Mouse (Mus musculus) heart, postnatal 0 days (tissue): ENCODE results near the gene Gm26741. TPM values are rescaled to one million over a fixed set of nuclear protein-coding genes. Genes with fewer than 3 reads are reported as not detected.
A peak's percentile ranks its signal among the peaks of the same experiment; 100 is the strongest.

ENCODE experiments used
- ATAC-seq: fragments of 200-750 bp; cut with Nextera tagmentation; 2 replicates; pipeline ENCODE4 v1.8.0; 2017; ENCODE audit warnings: low read depth, moderate number of reproducible peaks, moderate library complexity; ENCODE audit not compliant: insufficient read depth
- DNase-seq: peaks from one replicate; pipeline ENCODE4 v3.0.0-alpha.2; 2016; ENCODE audit warnings: low spot score
- H3K27ac ChIP-seq: fragments of 300-500 bp; sonication (generic); 2 replicates; pipeline ENCODE4 v1.5.1; 2014; ENCODE audit warnings: low read depth, mild to moderate bottlenecking
- H3K27me3 ChIP-seq: fragments of 300-500 bp; sonication (generic); 2 replicates; pipeline ENCODE4 v1.6.1; 2014; ENCODE audit warnings: low read length, mixed read lengths; ENCODE audit not compliant: control insufficient read depth, insufficient read depth
- H3K36me3 ChIP-seq: fragments of 300-500 bp; sonication (generic); replicated peaks from 2 replicates; pipeline ENCODE4 v1.6.1; 2014; ENCODE audit warnings: low read length, mixed read lengths; ENCODE audit not compliant: control insufficient read depth, insufficient read depth
- H3K4me1 ChIP-seq: fragments of 300-500 bp; sonication (generic); 2 replicates; pipeline ENCODE4 v1.6.1; 2014; ENCODE audit warnings: antibody characterized with exemption; ENCODE audit not compliant: control insufficient read depth, insufficient read depth
- H3K4me2 ChIP-seq: fragments of 300-500 bp; sonication (generic); 2 replicates; pipeline ENCODE4 v1.6.1; 2014; ENCODE audit warnings: low read depth, mild to moderate bottlenecking, low read length, moderate library complexity
- H3K4me3 ChIP-seq: fragments of 300-500 bp; sonication (generic); 2 replicates; pipeline ENCODE4 v1.5.1; 2014; ENCODE audit warnings: low read depth, low read length
- H3K9ac ChIP-seq: fragments of 300-500 bp; sonication (generic); replicated peaks from 2 replicates; pipeline ENCODE4 v1.6.1; 2014; ENCODE audit warnings: low read depth, low read length, mixed read lengths
- H3K9me3 ChIP-seq: fragments of 300-500 bp; sonication (generic); replicated peaks from 2 replicates; pipeline ENCODE4 v1.6.1; 2016; ENCODE audit warnings: low read length; ENCODE audit not compliant: control insufficient read depth
- CTCF ChIP-seq: IDR thresholded peaks from 2 replicates; pipeline ENCODE4 v1.5.1; 2016; ENCODE audit warnings: antibody characterized with exemption, control low read depth, low read depth
- EP300 ChIP-seq: IDR thresholded peaks from 2 replicates; pipeline ENCODE4 v1.6.1; 2016; ENCODE audit warnings: antibody characterized with exemption, low read depth
- WGBS: fragments of 180-500 bp; shearing (Covaris S2); extraction: QIAGEN DNeasy Blood & Tissue Kit; methylation state at CpG from one replicate; pipeline ENCODE4 v1.1.7; 2014; 5-methylcytosine and 5-hydroxymethylcytosine counted together
- polyA plus RNA-seq: library from polyadenylated mRNA; unstranded; fragments of >200 nt; fragmentation: Nextera tagmentation; extraction: Ambion mirVana; gene quantifications from 2 replicates; pipeline ENCODE4 v1.2.1, GENCODE M21; 2015
- total RNA-seq: library from RNA; depleted of rRNA; stranded (reverse); fragments of >200 nt; gene quantifications from 2 replicates; pipeline ENCODE4 v1.2.3, GENCODE M21; 2014; ENCODE audit warnings: low replicate concordance

The Gm26741 gene
- total and polyA plus RNA-seq, 2 experiments from 2014 or later: not detected

- Histone ChIP-seq H3K27me3 (no peaks in the 10 kb centered on the region), H3K9me3 (no peaks in the 10 kb centered on the region), H3K4me2 (no peak overlapping the region), H3K4me1 (peaks cover 8% of the 10 kb centered on the region), H3K27ac (no peak overlapping the region), H3K4me3 (no peak overlapping the region), H3K9ac (no peak overlapping the region), H3K36me3 (no peaks in the 10 kb centered on the region)
- WGBS: 79% methylated on average over 2 of the region's 2 CpGs
- no peak for ATAC-seq
- TF ChIP-seq EP300: no peak
- TF ChIP-seq CTCF: no peak
- no peak for DNase-seq
Measured at GRCm38 (mm10) chr10:52376422-52376821, 17.9 kb downstream of the Gm26741 start.

- Histone ChIP-seq H3K27me3 (no peaks in the 10 kb centered on the region), H3K4me1 (peaks cover 11% of the 10 kb centered on the region), H3K9ac (no peak overlapping the region), H3K9me3 (no peaks in the 10 kb centered on the region), H3K4me2 (no peak overlapping the region), H3K27ac (no peak overlapping the region), H3K4me3 (no peak overlapping the region), H3K36me3 (no peaks in the 10 kb centered on the region)
- DNase-seq (no peak), ATAC-seq (no peak)
- 97% methylated on average over 2 of the region's 2 CpGs for WGBS
- no peak for TF ChIP-seq CTCF
- no peak for TF ChIP-seq EP300
Measured at GRCm38 (mm10) chr10:52377813-52378212, 19.2 kb downstream of the Gm26741 start.

GRCm38 (mm10) chr10:52381321-52381801 is 22.8 kb downstream of the Gm26741 start:
- under 1% methylated on average over 19 of the region's 19 CpGs for WGBS
- Histone ChIP-seq H3K4me1 (peaks cover 15% of the 10 kb centered on the region), H3K27ac (peak overlapping the region; percentile 96), H3K4me2 (peak overlapping the region; percentile 94), H3K9me3 (no peaks in the 10 kb centered on the region), H3K27me3 (no peaks in the 10 kb centered on the region), H3K36me3 (no peaks in the 10 kb centered on the region), H3K4me3 (peak overlapping the region; percentile 84), H3K9ac (peak overlapping the region; percentile 82)
- ATAC-seq: peak; percentile 16; the same call in 1 of the 2 replicates
- no peak for DNase-seq
- no peak for TF ChIP-seq CTCF
- TF ChIP-seq EP300: no peak

GRCm38 (mm10) chr10:52381845-52382591 is 23.5 kb downstream of the Gm26741 start, which contains the start of gene Gopc:
Gene Gopc, minus strand, starts transcription at chr10:52382124.
- peak within 1 kb of the TSS; percentile 82 for H3K9ac ChIP-seq
- peaks cover 15% of the 10 kb centered on the region for H3K4me1 ChIP-seq
- WGBS: under 1% methylated on average over 62 of the region's 71 CpGs
- H3K4me2 ChIP-seq: peak within 1 kb of the TSS; percentile 94
- H3K27ac ChIP-seq: peak within 1 kb of the TSS; percentile 96
- no peak for TF ChIP-seq CTCF
- no peak for TF ChIP-seq EP300
- DNase-seq: peak; percentile 97
- H3K9me3 ChIP-seq: no peaks in the 10 kb centered on the region
- peak; percentile 99 for ATAC-seq
- H3K4me3 ChIP-seq: peak within 1 kb of the TSS; percentile 84
- H3K27me3 ChIP-seq: no peaks in the 10 kb centered on the region
- no peaks in the 10 kb centered on the region for H3K36me3 ChIP-seq

- peak overlapping the region; percentile 84; the same call in 1 of the 2 replicates for H3K4me3 ChIP-seq
- DNase-seq (no peak), ATAC-seq (no peak)
- peaks cover 15% of the 10 kb centered on the region for H3K4me1 ChIP-seq
- no peaks in the 10 kb centered on the region for H3K9me3 ChIP-seq
- no peak overlapping the region for H3K27ac ChIP-seq
- no peaks in the 10 kb centered on the region for H3K36me3 ChIP-seq
- TF ChIP-seq EP300 (no peak), CTCF (no peak)
- no peaks in the 10 kb centered on the region for H3K27me3 ChIP-seq
- 75% methylated on average over 6 of the region's 6 CpGs for WGBS
- H3K4me2 ChIP-seq: peak overlapping the region; percentile 94
- H3K9ac ChIP-seq: no peak overlapping the region; the same call in 1 of the 2 replicates
Measured at GRCm38 (mm10) chr10:52383022-52383421, 24.5 kb downstream of the Gm26741 start.
